Mouse (Mus musculus): ENCODE measurements around the gene Car7.

GRCm38 (mm10) chr8:104570436-104571343 is 36.2 kb downstream of the Car7 start:
- no peak for TF ChIP-seq TAL1 (IDR thresholded peaks at IDR 0.05; ENCODE audit: low read length)
- no peak for TF ChIP-seq GATA1 (IDR thresholded peaks at IDR 0.05; ENCODE audit: low read length)
